Mouse (Mus musculus): Measurements from ENCODE around the gene Kdm8. TPM values are rescaled to one million over a fixed set of nuclear protein-coding genes. Genes with fewer than 3 reads are reported as not detected.

The Kdm8 gene
- total and polyA plus RNA-seq, 3 experiments: 11.6 to 14.7 TPM; not detected in 1

DNA sequence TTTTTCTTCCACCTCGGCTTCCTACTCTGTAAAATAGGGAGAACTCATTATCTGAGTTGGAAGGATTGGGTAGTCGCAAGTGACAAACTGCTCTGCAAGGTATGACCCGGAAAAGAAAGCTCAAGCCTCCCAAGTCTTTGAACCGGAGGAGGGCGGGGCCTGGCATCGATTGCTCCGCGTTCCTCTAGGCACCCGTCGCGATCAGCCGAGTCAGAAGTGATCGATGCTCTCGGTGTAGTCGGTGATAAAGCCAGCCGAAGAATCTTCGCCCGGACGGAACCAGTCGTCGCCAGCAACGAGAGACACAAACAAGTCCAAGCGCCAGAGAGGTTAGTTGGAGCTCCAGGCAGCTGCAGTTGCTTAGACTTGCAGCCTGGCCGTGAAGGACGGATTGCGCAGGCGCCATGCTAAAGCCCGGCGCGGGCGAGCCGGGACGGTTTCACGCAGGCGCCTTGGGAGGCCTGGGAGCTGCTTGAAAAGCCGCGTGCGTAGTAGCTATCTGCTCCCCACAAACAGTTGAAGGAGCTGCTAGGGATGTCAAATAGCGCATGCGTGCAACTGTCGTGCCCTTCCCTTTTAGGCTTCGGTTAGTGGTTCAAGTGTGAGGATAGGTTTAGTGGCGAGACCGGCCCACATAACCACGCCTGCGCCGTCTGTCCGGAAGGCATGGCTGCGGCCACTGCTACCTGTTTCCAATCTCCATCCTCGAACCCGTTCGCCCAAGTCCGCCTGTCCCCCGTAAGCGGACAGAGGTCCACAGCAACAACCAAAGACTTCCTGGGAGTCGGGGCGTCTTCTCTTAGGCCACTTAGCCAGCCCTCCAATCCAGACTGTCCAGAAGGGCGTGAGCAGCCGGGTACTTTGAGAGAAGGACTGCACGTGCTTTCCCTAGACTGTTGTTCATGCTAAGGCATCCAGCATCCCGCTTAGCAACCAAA is at the start of gene Kdm8 (continued):
- TF ChIP-seq CHD2 (IDR thresholded peaks at IDR 0.05; ENCODE audit: low read length): no peak
- TF ChIP-seq NRF1 (IDR thresholded peaks at IDR 0.05; ENCODE audit: insufficient read depth, low read depth, low read length, poor library complexity, severe bottlenecking): peak; percentile 83
- no peak for TF ChIP-seq TAL1 (IDR thresholded peaks at IDR 0.05; ENCODE audit: low read length)
- no peak for TF ChIP-seq RCOR1 (IDR thresholded peaks at IDR 0.05; ENCODE audit: low read depth, low read length)
- TF ChIP-seq SIN3A (IDR thresholded peaks at IDR 0.05; ENCODE audit: low read length): peak; percentile 94
- TF ChIP-seq CTCF (IDR thresholded peaks at IDR 0.05 in 2 of 3, conservative IDR thresholded peaks at IDR 0.05 in 1 of 3; ENCODE audit: control insufficient read depth in 1 of 3, insufficient read depth in 1 of 3, low read depth in 2 of 3, low read length in 3 of 3, poor library complexity in 1 of 3, severe bottlenecking in 1 of 3): no peak

DNA sequence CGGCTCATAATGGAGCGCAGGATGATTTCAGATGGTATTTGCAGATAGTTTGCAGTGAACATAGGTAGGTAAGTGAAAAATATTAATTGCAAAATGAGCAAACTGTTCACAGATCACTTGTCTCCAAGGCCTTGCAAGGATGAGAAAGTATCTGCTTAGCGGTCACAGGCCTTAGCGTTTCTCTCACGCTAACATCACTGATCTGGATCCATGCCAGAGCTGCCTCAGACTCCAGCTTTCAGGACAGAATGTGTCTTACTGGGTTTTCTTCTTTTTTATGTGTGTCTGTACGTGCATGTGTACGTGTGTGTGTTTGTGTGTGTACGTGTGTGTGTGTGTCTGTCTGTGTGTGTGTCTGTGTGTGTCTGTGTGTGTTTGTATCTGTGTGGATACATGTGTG is 46.4 kb upstream of the Kdm8 start:
- H3K79me2 ChIP-seq (ENCODE audit: control insufficient read depth, insufficient read depth, low read length, poor library complexity): no peaks in the 10 kb centered on the region
- H3K4me1 ChIP-seq (ENCODE audit: control insufficient read depth in 1 of 2, insufficient read depth in 2 of 2, low read length in 2 of 2): peaks cover 0 to 5% of the 10 kb centered on the region in 2 experiments; a peak in 2 of 4 replicates
- H3K27ac ChIP-seq (ENCODE audit: control insufficient read depth, low read depth, low read length): no peak overlapping the region
- DNase-seq (ENCODE audit: low read depth, low spot score): no peak
- no peaks in the 10 kb centered on the region for H3K9me3 ChIP-seq (replicated peaks; ENCODE audit: insufficient read depth, low read length)
- H3K36me3 ChIP-seq (ENCODE audit: control insufficient read depth in 1 of 2, insufficient read depth in 2 of 2, low read length in 2 of 2): peaks cover 0 to under 1% of the 10 kb centered on the region in 2 experiments; a peak in 1 of 4 replicates
- H3K9ac ChIP-seq (ENCODE audit: control insufficient read depth, low read depth, low read length, poor library complexity, severe bottlenecking): no peak overlapping the region
- no peaks in the 10 kb centered on the region; a peak in 1 of 4 replicates for H3K27me3 ChIP-seq (ENCODE audit: control insufficient read depth in 1 of 2, insufficient read depth in 2 of 2, low read length in 2 of 2)
- H3K4me3 ChIP-seq (ENCODE audit: control insufficient read depth in 1 of 2, insufficient read depth in 1 of 2, low read depth in 2 of 2, low read length in 2 of 2): no peak overlapping the region
- TF ChIP-seq ZKSCAN1 (IDR thresholded peaks at IDR 0.05; ENCODE audit: low read depth, low read length) (no peak), GABPA (IDR thresholded peaks at IDR 0.05; ENCODE audit: low read depth, low read length) (no peak), CHD1 (IDR thresholded peaks at IDR 0.05; ENCODE audit: low read depth, low read length) (no peak), MAX (IDR thresholded peaks at IDR 0.05; ENCODE audit: low read length) (no peak), MAFK (IDR thresholded peaks at IDR 0.05; ENCODE audit: borderline replicate concordance, low read depth, low read length) (no peak), RCOR1 (IDR thresholded peaks at IDR 0.05; ENCODE audit: low read depth, low read length) (no peak), TCF12 (IDR thresholded peaks at IDR 0.05; ENCODE audit: low read depth, low read length) (no peak), SIN3A (IDR thresholded peaks at IDR 0.05; ENCODE audit: low read length) (no peak), MYC (IDR thresholded peaks at IDR 0.05; ENCODE audit: low read depth, low read length) (no peak), CHD2 (IDR thresholded peaks at IDR 0.05; ENCODE audit: low read length) (no peak)

DNA sequence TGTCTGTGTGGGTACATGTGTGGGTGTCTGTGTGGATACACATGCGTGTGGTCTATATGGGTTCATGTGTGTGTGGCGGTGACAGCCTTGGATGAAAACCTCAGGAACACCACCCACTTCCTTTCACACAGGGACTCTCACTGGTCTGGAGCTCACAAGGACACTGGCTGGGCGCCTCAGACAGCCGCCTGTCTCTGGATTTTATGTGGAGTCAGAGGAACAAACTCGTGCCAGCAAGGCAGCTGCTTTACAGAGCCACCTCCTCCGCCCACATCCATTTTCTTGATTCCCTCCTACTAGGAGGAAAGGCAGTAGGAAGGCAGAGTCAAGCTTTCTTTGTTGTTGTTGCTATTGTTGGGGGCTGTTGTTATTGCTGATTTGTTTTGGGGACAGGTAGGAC is 45.8 kb upstream of the Kdm8 start:
- Histone ChIP-seq H3K79me2 (ENCODE audit: control insufficient read depth, insufficient read depth, low read length, poor library complexity) (no peaks in the 10 kb centered on the region), H3K9me3 (replicated peaks; ENCODE audit: insufficient read depth, low read length) (no peaks in the 10 kb centered on the region), H3K36me3 (ENCODE audit: control insufficient read depth in 1 of 2, insufficient read depth in 2 of 2, low read length in 2 of 2) (no peaks in the 10 kb centered on the region), H3K27me3 (ENCODE audit: control insufficient read depth in 1 of 2, insufficient read depth in 2 of 2, low read length in 2 of 2) (no peaks in the 10 kb centered on the region; a peak in 1 of 4 replicates), H3K9ac (ENCODE audit: control insufficient read depth, low read depth, low read length, poor library complexity, severe bottlenecking) (no peak overlapping the region), H3K27ac (ENCODE audit: control insufficient read depth, low read depth, low read length) (no peak overlapping the region), H3K4me3 (ENCODE audit: control insufficient read depth in 1 of 2, insufficient read depth in 1 of 2, low read depth in 2 of 2, low read length in 2 of 2) (no peak overlapping the region), H3K4me1 (ENCODE audit: control insufficient read depth in 1 of 2, insufficient read depth in 2 of 2, low read length in 2 of 2) (0 out of 4 replicates have a peak, but pooled peaks cover 0 to 3% of the 10 kb centered on the region in 2 experiments)
- TF ChIP-seq ETS1 (IDR thresholded peaks at IDR 0.05; ENCODE audit: low read depth, low read length) (no peak), MXI1 (IDR thresholded peaks at IDR 0.05; ENCODE audit: low read depth, low read length) (no peak), RCOR1 (IDR thresholded peaks at IDR 0.05; ENCODE audit: low read depth, low read length) (no peak), MEF2A (IDR thresholded peaks at IDR 0.05; ENCODE audit: extremely low read depth, insufficient replicate concordance, low read depth, low read length, poor library complexity, severe bottlenecking) (no peak), MYC (IDR thresholded peaks at IDR 0.05; ENCODE audit: low read depth, low read length) (no peak), ZMIZ1 (IDR thresholded peaks at IDR 0.05; ENCODE audit: low read depth, low read length) (no peak), BHLHE40 (IDR thresholded peaks at IDR 0.05; ENCODE audit: borderline replicate concordance, low read depth, low read length) (no peak), TBP (IDR thresholded peaks at IDR 0.05; ENCODE audit: low read depth, low read length) (no peak), NELFE (IDR thresholded peaks at IDR 0.05; ENCODE audit: low read depth, low read length) (no peak), POLR2AphosphoS5 (IDR thresholded peaks at IDR 0.05; ENCODE audit: borderline replicate concordance, low read depth, low read length) (no peak), TCF12 (IDR thresholded peaks at IDR 0.05; ENCODE audit: low read depth, low read length) (no peak), SIN3A (IDR thresholded peaks at IDR 0.05; ENCODE audit: low read length) (no peak), CHD2 (IDR thresholded peaks at IDR 0.05; ENCODE audit: low read length) (no peak), ZC3H11A (IDR thresholded peaks at IDR 0.05; ENCODE audit: low read depth, low read length) (no peak), ZKSCAN1 (IDR thresholded peaks at IDR 0.05; ENCODE audit: low read depth, low read length) (no peak), EP300 (IDR thresholded peaks at IDR 0.05; ENCODE audit: low read depth in 1 of 2, low read length in 2 of 2) (no peak), USF1 (IDR thresholded peaks at IDR 0.05; ENCODE audit: low read depth, low read length) (no peak), NRF1 (IDR thresholded peaks at IDR 0.05; ENCODE audit: insufficient read depth, low read depth, low read length, poor library complexity, severe bottlenecking) (no peak), TAL1 (IDR thresholded peaks at IDR 0.05; ENCODE audit: low read length) (no peak), JUND (IDR thresholded peaks at IDR 0.05; ENCODE audit: low read depth, low read length) (no peak)
- no peak for DNase-seq (ENCODE audit: low read depth, low spot score)

Measured in MEL (cell line).